Mouse (Mus musculus): ENCODE results near the gene Mt2. TPM values are rescaled to one million over a fixed set of nuclear protein-coding genes. Genes with fewer than 3 reads are reported as not detected.

Gene Mt2
- polyA plus RNA-seq, 1 experiment from 2014 or later = 36.5 TPM

- Histone ChIP-seq H3K4me1 (replicated peaks; ENCODE audit: control insufficient read depth, insufficient read depth, low read length) (peaks cover 19% of the 10 kb centered on the region), H3K27me3 (ENCODE audit: control insufficient read depth, insufficient read depth, low read length) (peaks cover 41% of the 10 kb centered on the region), H3K9ac (ENCODE audit: low read length) (no peak overlapping the region), H3K4me2 (ENCODE audit: low read depth, low read length, severe bottlenecking) (no peak overlapping the region), H3K4me3 (ENCODE audit: low read depth, low read length) (no peak overlapping the region), H3K9me3 (ENCODE audit: control insufficient read depth, low read length) (no peaks in the 10 kb centered on the region), H3K27ac (ENCODE audit: low read depth, low read length) (no peak overlapping the region), H3K36me3 (ENCODE audit: control insufficient read depth, insufficient read depth, low read length) (no peaks in the 10 kb centered on the region)
- ATAC-seq (replicated peaks; ENCODE audit: low FRiP score) (no peak), DNase-seq (ENCODE audit: low spot score) (no peak)
- WGBS = 29% methylated on average over 21 of the region's 21 CpGs
Observed at GRCm38 (mm10) chr8:94187290-94188002, 15.0 kb downstream of the Mt2 start.

GRCm38 (mm10) chr8:94189275-94190031, 17.0 kb downstream of the Mt2 start:
- WGBS = 77% methylated on average over 13 of the region's 13 CpGs
- H3K27ac ChIP-seq (ENCODE audit: low read depth, low read length) = no peak overlapping the region
- H3K4me2 ChIP-seq (ENCODE audit: low read depth, low read length, severe bottlenecking) = no peak overlapping the region
- ATAC-seq (replicated peaks; ENCODE audit: low FRiP score) (no peak), DNase-seq (ENCODE audit: low spot score) (no peak)
- no peaks in the 10 kb centered on the region for H3K36me3 ChIP-seq (ENCODE audit: control insufficient read depth, insufficient read depth, low read length)
- H3K4me1 ChIP-seq (replicated peaks; ENCODE audit: control insufficient read depth, insufficient read depth, low read length) = peaks cover 12% of the 10 kb centered on the region
- no peak overlapping the region for H3K4me3 ChIP-seq (ENCODE audit: low read depth, low read length)
- peaks cover 23% of the 10 kb centered on the region for H3K27me3 ChIP-seq (ENCODE audit: control insufficient read depth, insufficient read depth, low read length)
- H3K9ac ChIP-seq (ENCODE audit: low read length) = no peak overlapping the region
- H3K9me3 ChIP-seq (ENCODE audit: control insufficient read depth, low read length) = no peaks in the 10 kb centered on the region

GRCm38 (mm10) chr8:94191101-94191691, 18.7 kb downstream of the Mt2 start:
- Histone ChIP-seq H3K9me3 (ENCODE audit: control insufficient read depth, low read length) (no peaks in the 10 kb centered on the region), H3K4me2 (ENCODE audit: low read depth, low read length, severe bottlenecking) (peak overlapping the region; percentile 44), H3K4me1 (replicated peaks; ENCODE audit: control insufficient read depth, insufficient read depth, low read length) (peaks cover 12% of the 10 kb centered on the region), H3K27ac (ENCODE audit: low read depth, low read length) (no peak overlapping the region), H3K36me3 (ENCODE audit: control insufficient read depth, insufficient read depth, low read length) (no peaks in the 10 kb centered on the region), H3K9ac (ENCODE audit: low read length) (no peak overlapping the region), H3K4me3 (ENCODE audit: low read depth, low read length) (peak overlapping the region; percentile 20), H3K27me3 (ENCODE audit: control insufficient read depth, insufficient read depth, low read length) (peaks cover 9% of the 10 kb centered on the region)
- DNase-seq (ENCODE audit: low spot score) = no peak
- no peak for ATAC-seq (replicated peaks; ENCODE audit: low FRiP score)
- WGBS = 30% methylated on average over 21 of the region's 21 CpGs

GRCm38 (mm10) chr8:94192926-94193325, 20.5 kb downstream of the Mt2 start:
- Histone ChIP-seq H3K9me3 (ENCODE audit: control insufficient read depth, low read length) (no peaks in the 10 kb centered on the region), H3K4me2 (ENCODE audit: low read depth, low read length, severe bottlenecking) (no peak overlapping the region), H3K36me3 (ENCODE audit: control insufficient read depth, insufficient read depth, low read length) (no peaks in the 10 kb centered on the region), H3K27ac (ENCODE audit: low read depth, low read length) (no peak overlapping the region), H3K9ac (ENCODE audit: low read length) (no peak overlapping the region), H3K27me3 (ENCODE audit: control insufficient read depth, insufficient read depth, low read length) (no peaks in the 10 kb centered on the region), H3K4me3 (ENCODE audit: low read depth, low read length) (no peak overlapping the region), H3K4me1 (replicated peaks; ENCODE audit: control insufficient read depth, insufficient read depth, low read length) (0 out of 2 replicates have a peak, but pooled peaks cover 4% of the 10 kb centered on the region)
- 55% methylated on average over 1 of the region's 1 CpGs for WGBS
- no peak for DNase-seq (ENCODE audit: low spot score)
- no peak for ATAC-seq (replicated peaks; ENCODE audit: low FRiP score)

- Histone ChIP-seq H3K4me3 (ENCODE audit: low read depth, low read length) (no peak overlapping the region), H3K27me3 (ENCODE audit: control insufficient read depth, insufficient read depth, low read length) (no peaks in the 10 kb centered on the region), H3K36me3 (ENCODE audit: control insufficient read depth, insufficient read depth, low read length) (no peaks in the 10 kb centered on the region), H3K9me3 (ENCODE audit: control insufficient read depth, low read length) (no peaks in the 10 kb centered on the region), H3K27ac (ENCODE audit: low read depth, low read length) (no peak overlapping the region), H3K4me2 (ENCODE audit: low read depth, low read length, severe bottlenecking) (no peak overlapping the region), H3K9ac (ENCODE audit: low read length) (no peak overlapping the region), H3K4me1 (replicated peaks; ENCODE audit: control insufficient read depth, insufficient read depth, low read length) (0 out of 2 replicates have a peak, but pooled peaks cover 4% of the 10 kb centered on the region)
- ATAC-seq (replicated peaks; ENCODE audit: low FRiP score) (no peak), DNase-seq (ENCODE audit: low spot score) (no peak)
- 93% methylated on average over 7 of the region's 7 CpGs for WGBS
Observed at GRCm38 (mm10) chr8:94194591-94195223, 22.2 kb downstream of the Mt2 start.

GRCm38 (mm10) chr8:94199202-94199869, 26.9 kb downstream of the Mt2 start:
- DNase-seq (ENCODE audit: low spot score) = peak; percentile 79

GRCm38 (mm10) chr8:94204043-94204442, 31.6 kb downstream of the Mt2 start:
- WGBS = 74% methylated on average over 3 of the region's 3 CpGs
- DNase-seq (ENCODE audit: low spot score) (no peak), ATAC-seq (replicated peaks; ENCODE audit: low FRiP score) (no peak)

More at GRCm38 (mm10) chr8:94199202-94199869, 26.9 kb downstream of the Mt2 start:
- WGBS = 46% methylated on average over 10 of the region's 10 CpGs
- H3K27ac ChIP-seq (ENCODE audit: low read depth, low read length) = no peak overlapping the region
- no peaks in the 10 kb centered on the region for H3K36me3 ChIP-seq (ENCODE audit: control insufficient read depth, insufficient read depth, low read length)
- H3K9me3 ChIP-seq (ENCODE audit: control insufficient read depth, low read length) = no peaks in the 10 kb centered on the region
- peak; percentile 49 for ATAC-seq (replicated peaks; ENCODE audit: low FRiP score)
- no peaks in the 10 kb centered on the region for H3K27me3 ChIP-seq (ENCODE audit: control insufficient read depth, insufficient read depth, low read length)
- H3K9ac ChIP-seq (ENCODE audit: low read length) = no peak overlapping the region
- no peaks in the 10 kb centered on the region for H3K4me1 ChIP-seq (replicated peaks; ENCODE audit: control insufficient read depth, insufficient read depth, low read length)
- H3K4me3 ChIP-seq (ENCODE audit: low read depth, low read length) = no peak overlapping the region
- H3K4me2 ChIP-seq (ENCODE audit: low read depth, low read length, severe bottlenecking) = no peak overlapping the region

GRCm38 (mm10) chr8:94205736-94206135, 33.3 kb downstream of the Mt2 start:
- 20% methylated on average over 5 of the region's 5 CpGs for WGBS
- ATAC-seq (replicated peaks; ENCODE audit: low FRiP score) = 0 out of 2 replicates have a peak, but pooled peaks have one; percentile 46
- DNase-seq (ENCODE audit: low spot score) = peak; percentile 90

More at GRCm38 (mm10) chr8:94204043-94204442, 31.6 kb downstream of the Mt2 start:
- Histone ChIP-seq H3K27me3 (ENCODE audit: control insufficient read depth, insufficient read depth, low read length) (no peaks in the 10 kb centered on the region), H3K9me3 (ENCODE audit: control insufficient read depth, low read length) (no peaks in the 10 kb centered on the region), H3K27ac (ENCODE audit: low read depth, low read length) (no peak overlapping the region), H3K4me1 (replicated peaks; ENCODE audit: control insufficient read depth, insufficient read depth, low read length) (no peaks in the 10 kb centered on the region), H3K9ac (ENCODE audit: low read length) (no peak overlapping the region), H3K36me3 (ENCODE audit: control insufficient read depth, insufficient read depth, low read length) (no peaks in the 10 kb centered on the region), H3K4me3 (ENCODE audit: low read depth, low read length) (no peak overlapping the region), H3K4me2 (ENCODE audit: low read depth, low read length, severe bottlenecking) (no peak overlapping the region)

More at GRCm38 (mm10) chr8:94205736-94206135, 33.3 kb downstream of the Mt2 start:
- no peaks in the 10 kb centered on the region for H3K27me3 ChIP-seq (ENCODE audit: control insufficient read depth, insufficient read depth, low read length)
- no peak overlapping the region for H3K4me2 ChIP-seq (ENCODE audit: low read depth, low read length, severe bottlenecking)
- no peak overlapping the region for H3K27ac ChIP-seq (ENCODE audit: low read depth, low read length)
- H3K4me1 ChIP-seq (replicated peaks; ENCODE audit: control insufficient read depth, insufficient read depth, low read length) = no peaks in the 10 kb centered on the region
- H3K9me3 ChIP-seq (ENCODE audit: control insufficient read depth, low read length) = no peaks in the 10 kb centered on the region
- no peak overlapping the region for H3K4me3 ChIP-seq (ENCODE audit: low read depth, low read length)
- H3K36me3 ChIP-seq (ENCODE audit: control insufficient read depth, insufficient read depth, low read length) = no peaks in the 10 kb centered on the region
- H3K9ac ChIP-seq (ENCODE audit: low read length) = no peak overlapping the region
